Mouse (Mus musculus): ENCODE results near the gene Mef2d.

DNA sequence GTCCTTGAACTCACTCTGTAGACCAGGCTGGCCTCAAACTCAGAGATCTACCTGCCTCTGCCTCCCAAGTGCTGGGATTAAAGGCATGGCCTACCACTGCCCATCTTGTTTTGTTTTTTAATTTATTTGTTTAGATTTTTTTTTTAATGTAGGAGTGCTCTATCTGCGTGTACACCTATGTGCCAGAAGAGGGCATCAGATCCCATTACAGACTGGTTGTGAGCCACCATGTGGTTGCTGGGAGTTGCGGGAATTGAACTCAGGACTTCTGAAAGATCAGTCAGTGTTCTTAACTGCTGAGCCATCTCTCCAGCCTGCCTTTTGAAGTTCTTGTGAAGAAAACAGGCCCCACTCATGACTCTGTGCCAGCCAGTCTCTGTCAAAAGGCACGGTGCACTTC is 44.3 kb downstream of the Mef2d start:
- no peak for TF ChIP-seq POLR2A (IDR thresholded peaks at IDR 0.05; ENCODE audit: borderline replicate concordance, extremely low read depth, insufficient read depth, insufficient read length, poor library complexity, severe bottlenecking)
- TF ChIP-seq CTCF (IDR thresholded peaks at IDR 0.05; ENCODE audit: borderline replicate concordance, extremely low read depth, insufficient read depth, insufficient read length) = no peak; the same call in 1 of the 2 replicates
